21 mouse cellular contexts compared by ENCODE assay signal in the genomic region with DNA sequence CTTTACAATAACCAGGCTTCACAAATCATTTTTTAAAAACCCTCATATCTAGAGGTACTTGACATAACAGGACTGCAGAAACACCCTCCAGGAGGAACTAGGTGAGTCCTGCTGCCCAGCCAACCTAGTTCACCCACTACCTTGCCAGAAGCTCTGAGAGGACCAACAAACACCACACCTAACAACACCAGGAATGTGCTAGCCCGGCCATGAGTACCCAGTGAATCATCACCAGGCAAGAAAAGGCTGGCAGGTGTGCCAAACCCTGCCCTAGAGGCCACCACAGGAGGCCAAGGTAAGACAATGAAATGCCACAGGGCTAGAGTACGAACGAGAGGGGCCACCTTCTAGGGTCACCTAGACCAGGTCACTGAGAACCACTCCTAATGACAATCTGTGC. TPM values are rescaled to one million over a fixed set of nuclear protein-coding genes. Genes with fewer than 3 reads are reported as not detected.
A peak's percentile ranks its signal among the peaks of the same experiment; 100 is the strongest.
DNase-seq lines count a peak whose midpoint lies in the region; ATAC-seq and TF ChIP-seq lines count a peak whose summit lies in the region.
"Had no signal": no experiment of that assay in that cellular context is flagged by ENCODE, and none has a peak within 500 bp of the region (broad histone marks: within the 10 kb centered on the region; RNA-seq: fewer than 3 reads in every experiment).

No protein-coding gene starts in this region.

- peaks cover 17% of the 10 kb centered on the region; the same call in 1 of the 2 replicates for H3K36me3 ChIP-seq in kidney, embryonic 14.5 days (ENCODE audit: control insufficient read depth, insufficient read depth, low read length)
- peaks cover 12% of the 10 kb centered on the region for H3K36me3 ChIP-seq in lung, embryonic 16.5 days (ENCODE audit: control insufficient read depth, insufficient read depth, low read length)
- peaks cover 35% of the 10 kb centered on the region for H3K36me3 ChIP-seq in heart, embryonic 10.5 days

- H3K9ac ChIP-seq in kidney, embryonic 14.5 days (ENCODE audit: low read depth, low read length), result no peak overlapping the region
- no peak overlapping the region for H3K9ac ChIP-seq in lung, embryonic 16.5 days (ENCODE audit: low read length)
- H3K9ac ChIP-seq: forebrain, embryonic 13.5 days; forebrain, postnatal 0 days; heart, embryonic 12.5 days had no signal

- TF ChIP-seq POLR2A in lung, adult 2 months (IDR thresholded peaks at IDR 0.05; ENCODE audit: borderline replicate concordance, extremely low read depth, low read depth, low read length), result no peak

- H3K27ac ChIP-seq in kidney, embryonic 14.5 days (ENCODE audit: low read depth, low read length), result no peak overlapping the region
- no peak overlapping the region for H3K27ac ChIP-seq in lung, embryonic 16.5 days (ENCODE audit: low read length)
- no peak overlapping the region for H3K27ac ChIP-seq in heart, embryonic 10.5 days
- H3K27ac ChIP-seq: embryonic facial prominence, embryonic 10.5 days; forebrain, embryonic 13.5 days; heart, adult 2 months; hindbrain, embryonic 10.5 days had no signal

- WGBS in kidney, embryonic 14.5 days, result 83% methylated on average over 3 of the region's 3 CpGs
- WGBS in lung, embryonic 16.5 days, result 79% methylated on average over 3 of the region's 3 CpGs
- WGBS in lung, adult 2 months, result 77% methylated on average over 3 of the region's 3 CpGs
- 94% methylated on average over 3 of the region's 3 CpGs for WGBS in heart, embryonic 10.5 days

- no peaks in the 10 kb centered on the region for H3K27me3 ChIP-seq in kidney, embryonic 14.5 days (ENCODE audit: control insufficient read depth, insufficient read depth, low read length)
- H3K27me3 ChIP-seq in lung, embryonic 16.5 days (ENCODE audit: control insufficient read depth, insufficient read depth, low read depth, low read length), result no peaks in the 10 kb centered on the region
- no peaks in the 10 kb centered on the region for H3K27me3 ChIP-seq in heart, embryonic 10.5 days (ENCODE audit: insufficient read depth, poor library complexity, severe bottlenecking)
- H3K27me3 ChIP-seq: forebrain, embryonic 13.5 days; heart, embryonic 12.5 days had no signal

- no peaks in the 10 kb centered on the region for H3K4me1 ChIP-seq in kidney, embryonic 14.5 days (ENCODE audit: control insufficient read depth, insufficient read depth, low read length)
- peaks cover 6% of the 10 kb centered on the region; the same call in 1 of the 2 replicates for H3K4me1 ChIP-seq in lung, embryonic 16.5 days (replicated peaks; ENCODE audit: control insufficient read depth, insufficient read depth, low read length)
- H3K4me1 ChIP-seq in lung, adult 2 months (ENCODE audit: control insufficient read depth, insufficient read depth, low read length), result no peaks in the 10 kb centered on the region
- H3K4me1 ChIP-seq in heart, embryonic 10.5 days, result peaks cover 11% of the 10 kb centered on the region
- H3K4me1 ChIP-seq: forebrain, embryonic 13.5 days had no signal

- TF ChIP-seq CTCF in lung, adult 2 months (IDR thresholded peaks at IDR 0.05; ENCODE audit: insufficient read depth, low read length), result no peak

- H3K4me2 ChIP-seq in kidney, embryonic 14.5 days (replicated peaks; ENCODE audit: low read depth, low read length), result no peak overlapping the region
- H3K4me2 ChIP-seq in lung, embryonic 16.5 days (ENCODE audit: low read depth, low read length), result no peak overlapping the region
- H3K4me2 ChIP-seq: forebrain, embryonic 13.5 days; heart, embryonic 12.5 days had no signal

- H3K4me3 ChIP-seq in kidney, embryonic 14.5 days (ENCODE audit: low read length), result no peak overlapping the region
- H3K4me3 ChIP-seq in lung, embryonic 16.5 days (ENCODE audit: low read length), result no peak overlapping the region
- H3K4me3 ChIP-seq in lung, adult 2 months (replicated peaks; ENCODE audit: extremely low read depth, low read depth, low read length), result no peak overlapping the region
- H3K4me3 ChIP-seq in heart, embryonic 10.5 days, result no peak overlapping the region
- H3K4me3 ChIP-seq: embryonic facial prominence, embryonic 10.5 days; forebrain, embryonic 13.5 days; heart, adult 2 months; heart, embryonic 12.5 days; hindbrain, embryonic 10.5 days had no signal

- no peaks in the 10 kb centered on the region for H3K9me3 ChIP-seq in kidney, embryonic 14.5 days (ENCODE audit: control insufficient read depth, low read length)
- H3K9me3 ChIP-seq in lung, embryonic 16.5 days (ENCODE audit: control insufficient read depth, low read length), result no peaks in the 10 kb centered on the region
- H3K9me3 ChIP-seq in heart, embryonic 10.5 days, result no peaks in the 10 kb centered on the region
- H3K9me3 ChIP-seq: embryonic facial prominence, embryonic 10.5 days; forebrain, embryonic 13.5 days; G1E; heart, embryonic 12.5 days; hindbrain, embryonic 10.5 days had no signal

- ATAC-seq in kidney, embryonic 14.5 days (ENCODE audit: low FRiP score, low TSS enrichment), result no peak
- 0 out of 2 replicates have a peak, but pooled peaks have one; percentile 18 for ATAC-seq in lung, embryonic 16.5 days (ENCODE audit: low read depth)
- ATAC-seq: CD4-positive, CD25-positive, alpha-beta regulatory T cell, adult 4 months; forebrain, embryonic 13.5 days; forebrain, postnatal 0 days had no signal

- DNase-seq in kidney, adult 11 months, result peak; percentile 23
- no peak for DNase-seq in lung, adult 2 months
- peak; percentile 38 for DNase-seq in urinary bladder, postnatal 14 days (ENCODE audit: low spot score)
- no peak for DNase-seq in urinary bladder, postnatal 4 days (ENCODE audit: low spot score in 2 of 2)
- no peak for DNase-seq in heart, embryonic 10.5 days (ENCODE audit: low spot score)
- DNase-seq: adrenal gland, adult 8-10 months; adrenal gland, postnatal 36 days; B cell, adult 2 months; cerebellum, adult 2 months; cerebellum, postnatal 10 days; forebrain, postnatal 0 days; gastrocnemius, postnatal 14 days; heart, adult 2 months had no signal

RNA-seq across cellular contexts. Expression of a gene that starts 17.4 kb away (rescaled TPM):
- 108 and 112 TPM in 2 replicates for polyA plus RNA-seq in kidney, embryonic 14.5 days (2014; fragmentation: Nextera tagmentation; extraction: Ambion mirVana)
- polyA plus RNA-seq in lung, embryonic 16.5 days (2015; fragmentation: Nextera tagmentation; extraction: Ambion mirVana), result 131 and 132 TPM in 2 replicates
- 12.6 and 12.8 TPM in 2 replicates for polyA plus RNA-seq in lung, adult 2 months (2012; rRNA removed)
- 76.8 and 81.5 TPM in 2 replicates for polyA plus RNA-seq in heart, embryonic 10.5 days (2016; fragmentation: Nextera tagmentation; extraction: Ambion mirVana)

RNA-seq across cellular contexts. Expression of a gene that starts 29.6 kb away (rescaled TPM):
- 67.4 and 118 TPM in 2 replicates for polyA plus RNA-seq in kidney, embryonic 14.5 days (2014; fragmentation: Nextera tagmentation; extraction: Ambion mirVana)
- polyA plus RNA-seq in lung, embryonic 16.5 days (2015; fragmentation: Nextera tagmentation; extraction: Ambion mirVana), result 104 TPM in 2 replicates
- 82.2 and 94.2 TPM in 2 replicates for polyA plus RNA-seq in lung, adult 2 months (2012; rRNA removed)
- polyA plus RNA-seq in heart, embryonic 10.5 days (2016; fragmentation: Nextera tagmentation; extraction: Ambion mirVana), result 42.3 and 58.6 TPM in 2 replicates

Comparison
In these comparisons a context has a peak if more than half of its experiments do, and no peak if none do; other contexts are left out.
1. DNase-seq: peak in kidney, adult 11 months (single experiment) and urinary bladder, postnatal 14 days (single experiment); none in lung, adult 2 months (single experiment), urinary bladder, postnatal 4 days (0 of 2) and heart, embryonic 10.5 days (single experiment).